Mouse (Mus musculus): ENCODE measurements at regions not wholly inside any gene's neighbourhood (a gene's known extent, or its start where the extent isn't known, plus 50 kb on each side); places are given as distances from the start of the nearest gene placed in this dataset.

- Histone ChIP-seq H3K27ac (no peak overlapping the region), H3K4me3 (no peak overlapping the region)
- intact Hi-C loops (cut with DNase I): no loop called here
- TF ChIP-seq CTCF (IDR thresholded peaks at IDR 0.05): no peak
- no peak for DNase-seq
These were observed 226.2 kb downstream of the Sp3 start for GRCm38 (mm10) chr2:72753788-72754713.

DNA sequence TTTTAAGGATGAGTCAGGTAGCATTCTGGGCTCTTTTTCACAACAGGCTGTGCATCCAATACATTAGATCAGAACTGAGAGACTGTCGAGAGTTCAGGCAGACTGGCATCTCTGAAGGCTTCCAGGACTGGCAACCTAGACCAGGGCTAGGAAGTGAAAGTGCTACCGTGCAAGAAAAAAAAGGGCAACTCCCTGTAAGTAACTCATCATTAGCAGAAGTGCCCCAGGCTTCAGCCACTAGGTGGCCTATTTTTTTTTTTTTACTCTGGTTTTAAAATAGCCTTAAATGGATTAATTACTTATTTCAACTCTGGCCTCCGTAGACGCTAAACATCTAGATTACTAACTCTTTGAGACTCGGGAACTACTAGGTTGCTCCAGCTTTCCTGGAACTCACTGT is 216.8 kb downstream of the Sp3 start:
- Histone ChIP-seq H3K4me3 (no peak overlapping the region), H3K27ac (no peak overlapping the region)
- DNase-seq: no peak
- TF ChIP-seq CTCF (IDR thresholded peaks at IDR 0.05): no peak
- intact Hi-C loops (cut with DNase I): no loop called here

DNA sequence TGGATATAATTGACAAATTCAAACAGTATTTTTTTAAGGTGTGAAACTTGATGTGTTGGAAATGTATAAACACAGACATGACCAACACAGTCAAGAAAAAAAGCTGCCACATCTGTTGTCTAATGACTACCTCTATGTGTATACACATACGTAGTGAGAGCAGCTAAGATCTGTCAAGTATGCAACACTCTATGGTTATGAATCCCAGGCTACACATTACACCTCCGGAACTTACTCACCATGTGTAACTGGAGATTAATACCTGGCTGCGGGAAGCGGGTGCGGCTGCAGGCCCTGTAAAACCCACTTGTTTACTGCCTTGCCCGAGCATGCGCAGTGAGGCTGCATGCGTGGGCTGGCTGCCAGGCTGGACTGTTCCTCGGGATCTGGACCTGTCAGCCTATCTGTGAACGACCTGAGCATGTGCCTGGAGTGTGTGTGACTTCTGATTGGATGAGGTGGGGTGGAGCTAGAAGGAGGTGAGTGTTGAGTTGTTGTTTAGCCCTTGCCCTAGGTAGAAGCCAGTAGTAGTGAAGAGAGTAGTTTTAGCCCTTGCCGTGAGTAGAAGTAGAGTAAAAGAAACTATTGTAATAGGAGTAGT is 211.1 kb downstream of the Sp3 start:
- DNase-seq: no peak
- TF ChIP-seq CTCF (IDR thresholded peaks at IDR 0.05): no peak
- H3K4me3 ChIP-seq: no peak overlapping the region
- H3K27ac ChIP-seq: no peak overlapping the region
- intact Hi-C loops (cut with DNase I): no loop called here

DNA sequence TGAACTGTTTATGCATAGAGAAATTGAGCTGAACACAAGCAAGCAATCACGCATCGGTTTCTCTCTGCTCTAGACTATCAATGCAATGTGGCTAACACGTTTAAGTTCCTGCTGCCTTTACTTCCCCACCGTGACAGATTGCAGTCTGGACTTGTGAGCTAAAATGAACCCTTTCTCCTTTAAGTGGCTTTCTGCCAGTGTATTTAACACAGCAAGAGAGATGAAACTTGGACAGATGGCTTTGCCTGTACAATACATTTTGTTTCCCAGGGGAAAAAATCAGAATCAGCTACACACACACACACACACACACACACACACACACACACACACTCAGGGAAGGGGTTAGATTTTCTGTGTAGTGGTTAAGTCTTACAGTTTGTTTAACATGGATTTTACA is 206.8 kb downstream of the Sp3 start:
- no peak for DNase-seq
- Histone ChIP-seq H3K4me3 (no peak overlapping the region), H3K27ac (no peak overlapping the region)
- intact Hi-C loops (cut with DNase I): no loop called here
- no peak for TF ChIP-seq CTCF (IDR thresholded peaks at IDR 0.05)

- peak; percentile 54 for TF ChIP-seq CTCF (IDR thresholded peaks at IDR 0.05)
- Histone ChIP-seq H3K4me3 (no peak overlapping the region), H3K27ac (no peak overlapping the region)
- intact Hi-C loops (cut with DNase I): no loop called here
- no peak for DNase-seq
These were observed 202.9 kb downstream of the Sp3 start for GRCm38 (mm10) chr2:72777330-72777729.

- H3K27ac ChIP-seq: no peak overlapping the region
- TF ChIP-seq CTCF (IDR thresholded peaks at IDR 0.05): no peak
- H3K4me3 ChIP-seq: no peak overlapping the region
- intact Hi-C loops (cut with DNase I): no loop called here
- no peak for DNase-seq
These were observed 202.3 kb downstream of the Sp3 start for GRCm38 (mm10) chr2:72777806-72778510.

DNA sequence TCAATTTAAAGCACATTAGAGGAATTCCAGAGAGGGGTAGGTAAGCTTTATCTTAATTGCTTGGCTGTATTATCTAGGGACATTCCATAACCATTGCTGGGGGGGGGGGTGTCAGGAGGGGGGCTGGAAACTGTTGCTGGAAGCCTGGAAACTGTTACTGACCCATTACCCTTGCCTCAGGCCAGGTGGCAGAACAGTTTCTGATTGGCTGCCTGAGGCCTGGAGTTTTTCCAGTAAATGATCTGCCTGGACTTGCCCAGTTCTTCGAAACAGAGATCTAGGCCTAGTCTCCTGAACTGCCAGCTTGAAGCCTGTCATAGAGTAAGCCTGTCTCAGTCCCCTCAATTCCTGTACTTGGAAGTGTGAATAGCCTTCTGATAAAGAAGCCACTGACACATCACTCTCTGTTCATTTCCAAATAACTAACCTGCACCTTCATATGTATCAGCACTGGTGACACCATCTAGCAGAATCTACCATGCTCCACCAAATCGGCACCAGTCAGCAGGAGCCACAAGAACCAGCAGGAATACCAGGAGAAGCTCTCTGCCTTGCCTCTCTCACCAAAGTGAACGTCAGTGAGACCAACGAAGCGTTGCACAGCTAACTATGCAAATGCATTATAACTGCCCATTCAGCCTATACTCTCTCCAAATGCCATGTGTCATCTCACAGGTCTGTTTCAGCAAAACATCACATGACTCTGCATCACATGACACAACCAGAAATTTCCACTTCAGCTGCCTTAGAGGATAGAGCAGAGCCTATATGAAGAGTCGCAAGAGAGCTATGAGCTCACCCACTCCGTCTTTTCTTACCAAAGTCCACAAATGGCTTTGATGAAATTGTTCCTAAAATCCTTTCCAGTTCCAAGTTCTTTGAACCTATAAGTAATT is 200.7 kb downstream of the Sp3 start:
- intact Hi-C loops (cut with DNase I): no loop called here
- Histone ChIP-seq H3K27ac (no peak overlapping the region), H3K4me3 (no peak overlapping the region)
- DNase-seq: no peak
- TF ChIP-seq CTCF (IDR thresholded peaks at IDR 0.05): no peak

- no peak for DNase-seq
- Histone ChIP-seq H3K27ac (no peak overlapping the region), H3K4me3 (no peak overlapping the region)
- no peak for TF ChIP-seq CTCF (IDR thresholded peaks at IDR 0.05)
- intact Hi-C loops (cut with DNase I): no loop called here
These were observed 198.6 kb downstream of the Sp3 start for GRCm38 (mm10) chr2:72781369-72782275.

- Histone ChIP-seq H3K27ac (no peak overlapping the region), H3K4me3 (no peak overlapping the region)
- no peak for DNase-seq
- TF ChIP-seq CTCF (IDR thresholded peaks at IDR 0.05): no peak
- intact Hi-C loops (cut with DNase I): no loop called here
These were observed 197.9 kb downstream of the Sp3 start for GRCm38 (mm10) chr2:72782355-72782754.

GRCm38 (mm10) chr2:72785365-72786043 is 194.7 kb downstream of the Sp3 start:
- TF ChIP-seq CTCF (IDR thresholded peaks at IDR 0.05): no peak
- Histone ChIP-seq H3K27ac (no peak overlapping the region), H3K4me3 (no peak overlapping the region)
- intact Hi-C loops (cut with DNase I): no loop called here
- DNase-seq: no peak

All from gastrocnemius, adult 2 months (tissue).